Mouse (Mus musculus): ENCODE results near the gene Rp2. TPM values are rescaled to one million over a fixed set of nuclear protein-coding genes. Genes with fewer than 3 reads are reported as not detected.
A peak's percentile ranks its signal among the peaks of the same experiment; 100 is the strongest.
"Not testable (repeated sequence)": the region's sequence is repeated elsewhere in the genome, so short reads cannot be mapped to it uniquely, and the experiment has no call there.

The Rp2 gene
- polyA plus RNA-seq, 1 experiment from 2014 or later = 15.6 TPM

DNA sequence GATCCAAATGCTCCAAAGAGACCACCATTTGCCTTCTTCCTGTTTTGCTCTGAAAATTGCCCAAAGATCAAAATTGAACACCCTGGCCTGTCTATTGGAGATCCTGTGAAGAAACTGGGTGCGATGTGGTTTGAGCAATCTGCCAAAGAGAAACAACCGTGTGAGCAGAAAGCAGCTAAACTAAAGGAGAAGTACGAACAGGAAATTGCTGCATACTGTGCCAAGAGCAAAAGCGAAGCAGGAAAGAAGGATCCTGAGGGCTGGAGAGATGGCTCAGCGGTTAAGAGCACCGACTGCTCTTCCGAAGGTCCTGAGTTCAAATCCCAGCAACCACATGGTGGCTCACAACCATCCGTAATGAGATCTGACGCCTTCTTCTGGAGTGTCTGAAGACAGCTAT, 27.7 kb downstream of the Rp2 start:
- not testable (repeated sequence) for ATAC-seq (ENCODE audit: low read depth); H3K4me3 ChIP-seq; H3K27me3 ChIP-seq; H3K4me2 ChIP-seq; H3K27ac ChIP-seq (replicated peaks); H3K4me1 ChIP-seq (replicated peaks); H3K9me3 ChIP-seq; H3K9ac ChIP-seq; H3K36me3 ChIP-seq
- WGBS = 88% methylated on average over 9 of the region's 9 CpGs

DNA sequence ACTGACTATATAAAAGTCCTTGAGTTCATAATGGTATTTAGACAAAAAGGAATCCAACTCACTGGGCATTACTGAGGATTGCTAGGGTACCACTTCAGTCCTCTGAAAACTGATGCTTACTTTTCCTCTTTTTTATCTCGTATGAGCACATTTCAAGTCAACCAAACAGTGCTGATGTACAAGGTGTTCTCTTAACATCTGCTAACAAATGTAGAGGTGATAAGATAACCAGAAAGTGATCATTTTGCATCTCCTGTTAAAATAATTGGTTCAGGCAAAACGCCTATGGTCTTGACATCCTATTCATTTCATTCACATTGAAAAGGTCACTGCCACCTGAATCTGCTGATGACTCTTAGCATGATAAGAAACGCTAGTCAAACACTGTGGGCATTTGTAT, 28.7 kb downstream of the Rp2 start:
- H3K27me3 ChIP-seq = no peaks in the 10 kb centered on the region
- no peaks in the 10 kb centered on the region for H3K9me3 ChIP-seq
- no peak for ATAC-seq (ENCODE audit: low read depth)
- 83% methylated on average over 3 of the region's 3 CpGs for WGBS
- H3K4me3 ChIP-seq = no peak overlapping the region
- H3K4me1 ChIP-seq (replicated peaks) = no peaks in the 10 kb centered on the region
- no peak overlapping the region for H3K9ac ChIP-seq
- H3K27ac ChIP-seq (replicated peaks) = no peak overlapping the region
- H3K36me3 ChIP-seq = no peaks in the 10 kb centered on the region
- H3K4me2 ChIP-seq = no peak overlapping the region

DNA sequence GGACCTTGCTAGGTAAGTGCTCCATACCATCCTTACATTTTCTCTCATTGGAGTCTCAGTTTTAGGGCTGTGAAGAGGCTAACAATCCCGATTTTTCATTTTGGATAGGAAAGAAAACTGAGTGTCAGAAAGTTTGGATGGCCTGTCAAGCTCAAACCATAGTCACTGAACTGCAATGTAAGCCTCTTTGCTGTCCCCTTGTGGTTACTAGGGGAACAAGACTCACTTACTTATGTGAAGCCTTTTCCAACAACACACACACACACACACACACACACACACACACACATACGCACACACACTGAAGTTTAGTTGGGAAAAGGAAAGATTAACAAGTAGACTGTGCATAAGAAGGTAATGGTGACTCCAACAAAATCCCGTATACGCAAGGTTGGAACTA, 39.8 kb downstream of the Rp2 start:
- no peaks in the 10 kb centered on the region for H3K36me3 ChIP-seq
- no peak overlapping the region for H3K4me3 ChIP-seq
- H3K4me2 ChIP-seq = no peak overlapping the region
- no peak for ATAC-seq (ENCODE audit: low read depth)
- no peaks in the 10 kb centered on the region for H3K4me1 ChIP-seq (replicated peaks)
- no peak overlapping the region for H3K27ac ChIP-seq (replicated peaks)
- H3K9me3 ChIP-seq = no peaks in the 10 kb centered on the region
- no peaks in the 10 kb centered on the region for H3K27me3 ChIP-seq
- WGBS = 82% methylated on average over 4 of the region's 4 CpGs
- H3K9ac ChIP-seq = no peak overlapping the region

DNA sequence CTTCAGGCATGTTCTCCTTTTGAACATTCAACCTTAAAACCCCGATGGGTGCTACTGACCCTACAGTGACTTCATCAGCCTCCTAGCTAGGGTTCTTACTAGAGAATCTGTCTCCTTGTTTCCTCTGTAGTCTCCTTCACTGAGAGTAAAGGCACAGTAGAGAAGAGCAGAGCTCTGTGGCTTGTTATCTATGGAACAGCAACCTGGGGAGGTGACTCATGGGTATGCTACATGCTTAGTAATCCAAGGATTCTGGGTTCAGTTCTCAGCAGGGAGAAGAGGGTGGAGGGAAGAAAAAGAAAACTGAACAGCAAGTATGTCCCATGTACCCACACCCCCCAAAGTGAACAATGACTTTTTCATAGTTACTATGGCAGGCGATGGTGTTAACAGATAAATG, 42.6 kb downstream of the Rp2 start:
- Histone ChIP-seq H3K27me3 (no peaks in the 10 kb centered on the region), H3K9ac (no peak overlapping the region), H3K9me3 (no peaks in the 10 kb centered on the region), H3K27ac (replicated peaks) (no peak overlapping the region), H3K4me2 (no peak overlapping the region), H3K4me1 (replicated peaks) (no peaks in the 10 kb centered on the region), H3K4me3 (no peak overlapping the region), H3K36me3 (no peaks in the 10 kb centered on the region)
- WGBS = 100% methylated on average over 2 of the region's 2 CpGs
- no peak for ATAC-seq (ENCODE audit: low read depth)

DNA sequence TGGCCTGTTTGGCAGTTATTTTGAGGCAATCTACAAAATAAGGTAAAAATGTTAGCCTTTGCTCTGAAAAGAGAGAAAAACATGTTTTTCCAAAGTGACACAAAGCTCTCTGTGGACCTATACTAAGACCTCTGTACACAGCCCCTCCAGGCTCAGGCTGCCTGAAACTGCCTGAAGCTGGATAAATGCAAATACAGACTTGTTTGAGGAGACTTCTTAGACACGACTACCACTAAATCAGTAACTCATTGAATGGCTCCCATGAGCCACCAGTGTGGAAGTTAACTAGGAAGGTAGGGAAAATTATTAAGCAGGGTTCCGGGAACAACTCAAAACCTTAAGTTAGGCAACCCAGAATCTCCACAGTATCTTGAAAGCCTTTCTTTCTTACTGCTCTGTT, 43.4 kb downstream of the Rp2 start:
- Histone ChIP-seq H3K4me1 (replicated peaks) (no peaks in the 10 kb centered on the region), H3K9ac (no peak overlapping the region), H3K27ac (replicated peaks) (no peak overlapping the region), H3K9me3 (no peaks in the 10 kb centered on the region), H3K4me3 (no peak overlapping the region), H3K27me3 (no peaks in the 10 kb centered on the region), H3K4me2 (no peak overlapping the region), H3K36me3 (no peaks in the 10 kb centered on the region)
- ATAC-seq (ENCODE audit: low read depth) = no peak
- 67% methylated on average over 2 of the region's 2 CpGs for WGBS

DNA sequence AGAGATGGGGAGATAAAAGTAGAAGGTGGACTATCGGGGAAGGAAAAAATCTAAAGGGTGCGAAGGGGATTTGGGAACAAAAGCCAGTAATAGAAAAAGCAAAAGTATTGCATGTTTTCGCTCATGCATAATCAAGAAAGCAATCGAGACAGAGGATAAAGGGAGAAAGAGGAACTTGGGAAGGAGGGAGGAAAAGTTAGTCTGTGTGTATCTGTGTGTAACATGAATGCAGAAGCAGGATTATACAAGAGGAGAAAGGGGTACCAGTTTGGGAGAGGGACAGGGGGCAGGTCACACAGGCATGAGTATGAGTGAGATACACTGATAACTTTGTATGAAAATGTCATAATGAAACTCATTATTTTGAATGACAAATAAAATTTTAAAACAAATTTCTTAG, 47.1 kb downstream of the Rp2 start:
- no peaks in the 10 kb centered on the region for H3K36me3 ChIP-seq
- no peak for ATAC-seq (ENCODE audit: low read depth)
- no peak overlapping the region for H3K4me3 ChIP-seq
- H3K9me3 ChIP-seq = no peaks in the 10 kb centered on the region
- H3K27me3 ChIP-seq = no peaks in the 10 kb centered on the region
- H3K4me2 ChIP-seq = no peak overlapping the region
- 91% methylated on average over 4 of the region's 4 CpGs for WGBS
- no peaks in the 10 kb centered on the region for H3K4me1 ChIP-seq (replicated peaks)
- no peak overlapping the region for H3K27ac ChIP-seq (replicated peaks)
- no peak overlapping the region for H3K9ac ChIP-seq

DNA sequence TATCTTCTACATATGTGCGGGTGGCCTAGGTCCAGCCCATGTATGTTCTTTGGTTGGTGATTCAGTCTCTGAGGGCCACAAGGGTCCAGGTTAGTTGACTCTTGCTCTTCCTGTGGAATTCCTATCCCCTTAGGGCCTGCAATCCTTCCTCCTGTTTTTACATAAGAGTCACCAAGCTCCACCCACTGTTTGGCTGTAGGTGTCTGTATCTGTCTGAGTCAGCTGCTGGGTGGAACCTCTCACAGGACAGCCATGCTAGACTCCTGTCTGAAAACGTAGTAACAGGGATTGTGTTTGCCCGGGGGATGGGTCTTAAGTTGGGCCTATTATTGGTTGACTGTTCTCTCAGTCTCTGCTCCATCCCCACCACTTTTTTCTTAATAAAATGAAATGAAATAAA, 47.9 kb downstream of the Rp2 start:
- Histone ChIP-seq H3K4me1 (replicated peaks) (no peaks in the 10 kb centered on the region), H3K27ac (replicated peaks) (no peak overlapping the region), H3K4me2 (no peak overlapping the region), H3K27me3 (no peaks in the 10 kb centered on the region), H3K4me3 (no peak overlapping the region), H3K36me3 (no peaks in the 10 kb centered on the region), H3K9me3 (no peaks in the 10 kb centered on the region), H3K9ac (no peak overlapping the region)
- 86% methylated on average over 3 of the region's 3 CpGs for WGBS
- no peak for ATAC-seq (ENCODE audit: low read depth)

DNA sequence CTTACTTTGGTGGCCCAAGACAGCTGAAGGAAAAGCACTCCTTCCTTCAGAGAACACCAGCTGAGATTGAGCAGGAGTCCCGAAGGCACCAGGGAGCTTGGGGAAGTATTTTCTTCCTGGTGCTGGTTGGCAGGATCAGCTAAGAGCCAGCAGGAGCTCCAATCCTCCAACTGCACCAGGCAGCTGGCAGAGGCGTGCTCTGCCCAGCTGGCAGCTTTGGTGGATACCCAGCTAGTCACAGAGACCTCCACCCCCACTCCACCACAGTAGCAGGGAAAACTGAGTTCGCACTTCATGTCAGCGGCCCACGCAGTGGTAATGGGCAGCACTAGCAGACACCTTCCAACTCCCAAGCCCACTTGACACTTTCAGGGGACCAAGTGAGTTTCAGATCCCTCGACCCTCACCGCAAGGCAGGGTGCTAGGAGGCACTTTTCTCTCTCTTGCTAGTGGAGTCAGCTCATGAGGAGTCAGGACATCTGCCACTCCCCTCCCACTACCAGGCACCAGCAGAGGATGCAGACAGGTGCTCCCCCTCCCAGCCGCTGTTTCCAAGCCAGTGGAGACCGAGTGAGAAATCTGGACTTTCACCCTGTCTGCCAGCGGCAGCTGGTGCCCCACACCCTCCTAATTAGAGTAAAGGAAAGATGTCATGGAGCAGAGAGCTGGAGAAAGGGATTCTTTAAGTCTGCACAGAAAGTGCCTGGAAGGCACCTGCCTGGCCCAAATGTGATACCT, 50.8 kb downstream of the Rp2 start:
- Histone ChIP-seq H3K27ac (replicated peaks) (no peak overlapping the region), H3K4me3 (no peak overlapping the region), H3K27me3 (no peaks in the 10 kb centered on the region), H3K9me3 (no peaks in the 10 kb centered on the region), H3K4me2 (no peak overlapping the region), H3K36me3 (no peaks in the 10 kb centered on the region), H3K4me1 (replicated peaks) (no peaks in the 10 kb centered on the region), H3K9ac (no peak overlapping the region)
- 65% methylated on average over 10 of the region's 10 CpGs for WGBS
- ATAC-seq (ENCODE audit: low read depth) = no peak

DNA sequence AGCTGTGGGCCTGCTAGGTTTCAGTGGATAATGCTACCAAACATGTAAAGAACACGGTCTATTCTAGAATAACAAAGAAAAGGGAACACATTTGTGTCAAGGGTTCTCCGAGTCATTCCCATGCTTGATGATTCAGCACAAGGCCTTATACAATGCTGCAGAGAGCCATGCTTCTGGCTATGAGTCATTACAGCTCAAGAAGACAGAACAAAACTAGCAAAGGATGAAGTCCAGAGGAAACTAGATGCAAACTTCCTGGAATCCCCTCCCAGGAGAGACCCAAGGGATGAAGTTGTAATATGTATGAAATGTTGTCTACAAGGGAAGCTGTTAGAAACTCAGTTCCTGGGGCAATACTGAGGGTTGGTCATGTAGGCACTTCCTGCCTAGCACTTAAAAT, 54.2 kb downstream of the Rp2 start:
- H3K27ac ChIP-seq (replicated peaks) = no peak overlapping the region
- no peak overlapping the region for H3K9ac ChIP-seq
- H3K36me3 ChIP-seq = no peaks in the 10 kb centered on the region
- H3K27me3 ChIP-seq = no peaks in the 10 kb centered on the region
- H3K9me3 ChIP-seq = no peaks in the 10 kb centered on the region
- H3K4me1 ChIP-seq (replicated peaks) = no peaks in the 10 kb centered on the region
- ATAC-seq (ENCODE audit: low read depth) = no peak
- no peak overlapping the region for H3K4me3 ChIP-seq
- WGBS = 85% methylated on average over 2 of the region's 2 CpGs
- H3K4me2 ChIP-seq = no peak overlapping the region

DNA sequence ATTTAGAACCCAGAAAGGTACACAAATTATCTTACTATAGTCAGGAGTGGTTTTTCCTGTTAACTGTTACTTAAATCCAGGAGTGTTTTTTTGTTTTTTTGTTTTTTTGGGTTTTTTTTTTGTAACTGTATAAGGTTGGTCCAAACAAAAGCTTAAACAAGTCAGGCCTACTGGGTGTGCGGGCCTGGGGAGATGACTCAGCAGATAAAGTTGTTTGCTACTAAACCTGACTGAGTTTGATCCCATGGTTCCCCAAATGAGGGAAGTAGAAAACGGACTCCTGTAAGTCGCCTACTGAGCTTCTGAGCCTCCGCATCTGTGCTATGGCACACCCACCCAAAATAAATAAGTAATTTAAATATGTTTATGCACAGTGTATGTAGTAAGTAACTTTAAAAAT, 55.3 kb downstream of the Rp2 start:
- Histone ChIP-seq H3K4me1 (replicated peaks) (no peaks in the 10 kb centered on the region), H3K27me3 (no peaks in the 10 kb centered on the region), H3K4me3 (no peak overlapping the region), H3K9ac (no peak overlapping the region), H3K27ac (replicated peaks) (no peak overlapping the region), H3K9me3 (no peaks in the 10 kb centered on the region), H3K4me2 (no peak overlapping the region), H3K36me3 (no peaks in the 10 kb centered on the region)
- 87% methylated on average over 4 of the region's 4 CpGs for WGBS
- ATAC-seq (ENCODE audit: low read depth) = no peak

DNA sequence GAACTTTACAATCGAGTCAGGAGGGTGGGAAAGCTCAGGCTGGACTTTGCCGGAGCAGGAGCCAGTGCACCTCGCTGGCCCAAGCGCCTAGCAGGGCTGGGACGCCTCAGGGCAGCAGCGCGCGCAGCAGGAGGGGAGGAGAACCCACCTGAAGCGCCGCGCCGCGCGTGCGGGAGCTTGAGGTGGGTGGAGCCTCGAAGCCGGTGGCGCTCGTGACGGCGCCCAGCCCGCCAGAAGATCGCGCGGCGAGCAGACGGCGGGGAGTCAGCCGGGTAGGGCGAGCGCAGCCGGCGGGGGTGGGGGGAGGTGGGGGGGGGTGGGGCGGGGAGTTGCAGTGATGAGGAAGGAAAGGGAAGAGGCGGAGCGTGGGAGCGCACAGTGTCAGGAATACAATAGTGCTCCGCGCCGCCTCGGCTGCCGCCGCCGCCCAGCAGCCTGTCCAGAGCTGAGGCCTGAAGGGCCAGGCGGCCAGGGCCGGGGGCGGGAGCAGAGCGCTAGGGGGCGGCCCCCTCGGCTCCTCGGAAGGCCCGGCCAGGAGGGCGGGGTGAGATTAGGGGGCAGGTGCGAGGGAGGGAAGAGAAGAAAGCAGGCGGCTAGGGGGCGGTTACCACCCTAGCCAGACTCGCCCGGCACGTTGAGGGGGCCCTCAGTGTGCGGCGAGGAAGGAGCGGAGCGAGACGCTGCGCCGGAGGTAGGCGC, 61.0 kb downstream of the Rp2 start, which contains the start of gene Jade3:
Gene Jade3 (plus strand): TSS at position 549 of the 699 bp plus-strand sequence.
- Histone ChIP-seq H3K4me1 (replicated peaks) (peaks cover 8% of the 10 kb centered on the region), H3K4me2 (peak within 1 kb of the TSS; percentile 59), H3K27ac (replicated peaks) (peak within 1 kb of the TSS; percentile 89), H3K4me3 (peak within 1 kb of the TSS; percentile 62), H3K36me3 (peaks cover 3% of the 10 kb centered on the region; the same call in 1 of the 2 replicates), H3K9me3 (no peaks in the 10 kb centered on the region), H3K27me3 (no peaks in the 10 kb centered on the region), H3K9ac (peak within 1 kb of the TSS; percentile 78)
- peak; percentile 97 for ATAC-seq (ENCODE audit: low read depth)
- 26% methylated on average over 22 of the region's 67 CpGs for WGBS

DNA sequence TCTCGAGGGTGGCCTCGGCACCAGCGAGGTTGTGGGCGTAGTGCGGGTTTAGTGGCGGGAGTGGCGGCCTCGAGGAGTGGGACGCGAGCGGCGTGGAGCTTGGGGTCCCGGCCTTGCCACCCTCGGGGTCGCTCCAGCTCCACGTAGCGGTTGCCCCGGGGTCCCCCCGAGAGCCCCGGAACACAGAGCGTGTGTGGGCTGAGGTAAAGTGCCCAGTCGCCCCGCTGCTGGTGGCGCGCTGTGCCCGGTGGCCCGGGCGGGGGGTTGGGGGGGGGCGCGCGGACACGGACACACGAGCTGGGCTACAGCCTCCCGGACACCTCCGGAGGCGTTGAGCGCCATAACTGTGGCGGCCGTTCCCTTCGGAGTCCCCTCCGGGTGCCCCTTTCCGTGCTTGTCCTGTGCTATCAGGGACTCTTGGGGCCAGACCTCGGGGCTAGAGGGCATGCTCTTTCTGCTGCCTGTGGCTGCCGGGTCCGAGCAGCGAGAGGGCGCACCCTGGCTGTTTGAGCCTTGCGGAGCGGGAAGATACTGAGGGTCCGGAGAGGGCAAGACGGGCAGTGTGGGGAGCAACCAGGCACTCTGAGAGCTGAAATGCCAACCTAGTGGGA, 61.7 kb downstream of the Rp2 start:
- peak overlapping the region; percentile 78 for H3K9ac ChIP-seq
- peak overlapping the region; percentile 89 for H3K27ac ChIP-seq (replicated peaks)
- WGBS = 21% methylated on average over 48 of the region's 51 CpGs
- H3K9me3 ChIP-seq = no peaks in the 10 kb centered on the region
- peaks cover 3% of the 10 kb centered on the region; the same call in 1 of the 2 replicates for H3K36me3 ChIP-seq
- peaks cover 8% of the 10 kb centered on the region for H3K4me1 ChIP-seq (replicated peaks)
- H3K27me3 ChIP-seq = no peaks in the 10 kb centered on the region
- ATAC-seq (ENCODE audit: low read depth) = peak; percentile 80
- peak overlapping the region; percentile 59 for H3K4me2 ChIP-seq
- peak overlapping the region; percentile 62 for H3K4me3 ChIP-seq
